Mouse (Mus musculus) adrenal gland, adult 18-20 months (tissue): ENCODE results near the gene Ptger3. TPM values are rescaled to one million over a fixed set of nuclear protein-coding genes. Genes with fewer than 3 reads are reported as not detected.

Experiments used
- DNase-seq, 2 experiments: peaks; one replicate each; pipeline ENCODE4 v3.0.0; 2021 to 2022; ENCODE audit warnings: low spot score in 2 of 2
- long read RNA-seq, 2 experiments: library from polyadenylated mRNA; stranded (forward); transcript quantifications; one replicate each; pipeline ENCODE4 v2.0.0; 2021
- total RNA-seq, 2 experiments: library from RNA; stranded (reverse); gene quantifications; 1 replicate in 1 of 2; 2 replicates in 1 of 2; pipeline ENCODE4 v1.2.3; 2021

Ptger3 gene
- 10 to 100 TPM; 15.0 to 53.2 TPM for total RNA-seq
- long read RNA-seq, experiment 1, transcript Ptger3-202 (4 exons, 2,097 nt) = major isoform, 43 of 58 reads
- long read RNA-seq, experiment 1, transcript Ptger3-201 (3 exons, 3,148 nt) = minor isoform, 10 of 58 reads
- long read RNA-seq, experiment 1, partial matches to known transcripts = 0 of 58 reads
- long read RNA-seq, experiment 1, other reads (novel, unspliced or antisense) = 1 of 58 reads
- long read RNA-seq, experiment 2, transcript Ptger3-201 (3 exons, 3,148 nt) = minor isoform, 11 of 55 reads
- long read RNA-seq, experiment 2, transcript Ptger3-202 (4 exons, 2,097 nt) = major isoform, 35 of 55 reads
- long read RNA-seq, experiment 2, transcript Ptger3-203 (2 exons, 3,577 nt) = minor isoform, 5 of 55 reads
- long read RNA-seq, experiment 2, partial matches to known transcripts = 1 of 55 reads
- long read RNA-seq, experiment 2, other reads (novel, unspliced or antisense) = 3 of 55 reads

- peak in 1 of 2 experiments; percentile 26 for DNase-seq
These were observed at the start of gene Ptger3 for GRCm38 (mm10) chr3:157566725-157567565. TSS of gene Ptger3 (plus strand) at chr3:157566892.

GRCm38 (mm10) chr3:157517992-157518391, 48.7 kb upstream of the Ptger3 start:
- DNase-seq = no peak

DNA sequence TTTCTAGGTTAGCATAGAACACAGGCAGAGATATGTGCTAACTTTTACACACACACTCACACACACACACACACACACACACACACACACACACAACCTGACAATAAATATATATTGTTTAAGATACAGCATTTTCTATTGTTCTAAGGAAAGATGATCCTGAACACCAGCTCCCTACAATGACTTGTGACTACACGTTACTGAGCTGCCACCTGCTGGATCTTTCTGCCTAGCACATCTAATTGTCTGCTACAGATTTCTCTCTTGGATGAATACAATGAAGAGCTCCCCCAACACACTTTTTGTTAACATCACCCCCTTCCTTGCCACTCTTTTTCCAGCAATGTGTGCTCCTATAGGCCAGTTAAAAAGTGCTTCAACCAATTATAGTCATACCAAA, 46.3 kb upstream of the Ptger3 start:
- DNase-seq = peak in 1 of 2 experiments; percentile 10

DNA sequence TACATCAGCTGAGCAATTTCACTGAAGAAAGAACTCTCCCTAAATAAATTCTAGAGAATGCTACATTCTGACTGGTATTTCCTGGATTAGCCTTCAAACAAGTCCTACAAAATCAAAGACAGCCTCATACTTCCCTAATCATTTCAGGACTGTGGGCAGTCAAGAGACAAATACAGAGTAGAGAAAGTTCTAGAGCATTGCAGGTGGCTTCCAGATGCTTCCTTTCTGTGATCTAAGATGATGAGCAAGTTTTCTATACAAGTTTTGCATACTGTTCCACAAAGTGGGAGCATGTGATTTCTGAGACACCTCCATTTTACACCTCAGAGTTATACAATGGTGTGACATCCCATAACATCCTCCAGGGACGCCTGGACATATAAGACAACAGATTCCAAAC, 42.9 kb upstream of the Ptger3 start:
- no peak for DNase-seq

DNA sequence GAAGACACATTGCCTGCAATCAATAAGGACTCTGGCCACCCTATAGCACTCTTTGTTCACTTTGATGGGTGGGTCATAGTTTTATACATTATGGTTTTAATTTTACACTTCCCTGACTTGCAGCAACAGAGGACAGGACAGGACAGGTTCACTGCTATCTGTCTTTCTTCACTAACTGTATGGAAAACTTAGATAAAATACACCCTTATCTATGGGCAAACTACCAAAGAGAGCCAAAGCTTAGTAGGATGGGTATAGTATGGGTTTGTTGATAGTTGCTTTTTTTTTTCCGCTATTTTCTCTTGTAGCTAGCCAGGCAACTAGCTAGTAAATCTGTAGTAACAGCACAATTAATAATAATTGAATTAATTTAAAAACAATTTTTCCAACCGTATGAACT, 35.1 kb upstream of the Ptger3 start:
- DNase-seq = no peak

DNA sequence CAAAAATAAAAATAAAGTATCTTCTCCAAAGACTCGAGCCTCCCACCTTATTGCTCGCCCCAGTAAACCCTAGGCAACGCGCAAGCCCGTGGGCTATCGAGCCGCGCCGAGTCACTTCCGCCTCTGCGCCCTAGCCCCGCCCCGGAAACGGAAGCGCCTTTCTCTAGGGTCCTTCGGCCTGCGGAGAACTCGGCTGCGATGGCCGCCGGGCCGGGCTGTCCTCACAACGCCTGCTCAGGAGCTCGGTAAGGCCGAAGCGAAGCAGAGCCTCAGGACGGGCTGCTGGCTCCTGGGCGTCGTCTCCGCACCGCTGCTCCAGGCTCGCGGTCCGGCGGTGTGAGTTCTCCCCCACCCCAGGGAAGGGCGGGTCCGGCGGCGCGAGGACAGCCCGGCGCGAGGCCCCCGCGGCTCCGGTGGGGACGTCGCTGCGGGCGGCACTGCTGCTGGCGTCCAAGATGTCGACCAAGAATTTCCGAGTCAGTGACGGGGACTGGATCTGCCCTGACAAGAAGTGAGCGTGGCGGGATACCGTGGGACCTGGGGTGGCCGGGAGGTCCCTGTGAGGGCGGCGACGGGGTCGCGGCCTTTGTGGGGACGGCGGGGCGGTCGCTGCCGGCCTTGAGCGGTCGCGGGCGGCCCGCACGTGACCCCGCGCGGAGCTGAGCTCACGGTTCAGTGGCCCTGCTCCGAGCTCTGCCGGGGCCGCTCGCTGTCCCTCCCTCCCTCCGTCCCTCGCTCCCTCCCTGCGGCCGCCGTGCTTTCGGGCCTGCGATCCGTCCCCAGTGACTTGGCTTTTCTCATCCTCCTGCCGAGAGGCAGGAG, 32.5 kb upstream of the Ptger3 start, which contains the start of gene Zranb2:
TSS of gene Zranb2 (plus strand) at position 197 of the 822 bp plus-strand sequence.
- peak; percentile 93 to 96 for DNase-seq

DNA sequence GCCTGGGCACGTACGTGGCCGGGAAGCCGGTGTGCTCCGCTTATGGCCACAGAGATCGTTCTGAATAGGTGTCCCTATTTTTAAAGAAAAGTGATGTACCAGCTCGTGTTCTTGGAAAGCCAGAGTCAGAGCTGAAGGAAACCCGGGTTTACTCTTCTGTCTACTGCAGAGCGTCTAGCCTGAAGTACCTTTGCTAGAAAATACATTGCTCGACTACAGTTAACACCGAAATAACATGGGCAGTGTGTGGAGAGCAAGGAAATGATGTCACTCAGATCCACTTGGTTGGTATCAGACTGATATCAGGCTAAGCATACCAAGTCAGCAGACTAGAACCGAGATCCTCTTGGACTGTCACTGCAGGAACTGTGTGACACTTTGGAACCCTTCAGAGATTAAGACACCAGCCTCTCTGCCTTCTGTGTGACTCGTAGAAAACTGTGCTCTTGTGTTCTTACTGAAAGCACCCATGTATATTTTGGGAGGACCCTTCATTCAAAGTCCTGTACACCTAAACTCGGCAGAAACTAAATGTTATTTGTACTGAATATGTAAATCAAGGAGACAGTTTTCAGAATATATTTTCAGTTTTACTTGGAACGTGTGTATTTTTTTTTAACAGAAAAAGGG, 31.8 kb upstream of the Ptger3 start:
- no peak for DNase-seq

- no peak for DNase-seq
These were observed 17.4 kb upstream of the Ptger3 start for GRCm38 (mm10) chr3:157549323-157549722.

- no peak for DNase-seq
These were observed 16.7 kb upstream of the Ptger3 start for GRCm38 (mm10) chr3:157549758-157550600.

DNA sequence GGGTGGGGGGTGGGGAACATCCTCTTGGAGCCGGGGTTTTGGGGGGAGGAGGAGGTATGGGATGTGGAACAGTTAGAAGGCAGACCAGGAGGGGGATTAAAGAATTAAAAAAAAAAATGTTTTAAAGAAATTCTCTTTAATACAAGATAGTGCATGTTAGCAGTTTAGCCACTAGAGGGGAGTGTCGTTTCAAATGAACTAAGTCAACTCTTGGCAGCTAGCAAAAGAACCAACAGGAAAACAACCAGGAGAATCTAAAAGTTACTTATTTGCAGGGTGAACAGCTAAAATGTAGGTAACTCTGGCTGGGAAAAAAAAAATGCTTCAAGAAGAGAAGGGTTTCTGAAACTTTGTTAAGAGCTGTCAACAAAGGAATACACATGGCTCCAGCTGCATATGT, 1.5 kb upstream of the Ptger3 start:
- DNase-seq = no peak

DNA sequence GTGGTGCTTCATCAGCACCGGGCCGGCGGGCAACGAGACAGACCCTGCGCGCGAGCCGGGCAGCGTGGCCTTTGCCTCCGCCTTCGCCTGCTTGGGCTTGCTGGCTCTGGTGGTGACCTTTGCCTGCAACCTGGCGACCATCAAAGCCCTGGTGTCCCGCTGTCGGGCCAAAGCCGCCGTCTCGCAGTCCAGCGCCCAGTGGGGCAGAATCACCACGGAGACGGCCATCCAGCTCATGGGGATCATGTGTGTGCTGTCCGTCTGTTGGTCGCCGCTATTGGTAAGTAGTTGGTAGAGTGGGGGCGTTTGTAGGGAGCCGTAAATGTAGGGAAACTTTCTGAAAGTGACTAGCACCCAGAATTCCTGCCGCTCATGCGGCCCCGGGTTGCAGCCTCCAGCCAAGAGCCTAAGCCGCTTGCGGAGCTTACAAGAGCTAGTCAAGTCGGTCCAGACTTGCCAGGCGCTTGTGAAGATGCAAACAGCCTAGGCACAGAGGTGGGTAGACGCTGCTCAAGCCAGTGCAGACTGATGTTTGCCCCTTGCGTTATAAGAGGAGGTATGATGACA, 957 bp downstream of the Ptger3 start:
- no peak for DNase-seq

DNA sequence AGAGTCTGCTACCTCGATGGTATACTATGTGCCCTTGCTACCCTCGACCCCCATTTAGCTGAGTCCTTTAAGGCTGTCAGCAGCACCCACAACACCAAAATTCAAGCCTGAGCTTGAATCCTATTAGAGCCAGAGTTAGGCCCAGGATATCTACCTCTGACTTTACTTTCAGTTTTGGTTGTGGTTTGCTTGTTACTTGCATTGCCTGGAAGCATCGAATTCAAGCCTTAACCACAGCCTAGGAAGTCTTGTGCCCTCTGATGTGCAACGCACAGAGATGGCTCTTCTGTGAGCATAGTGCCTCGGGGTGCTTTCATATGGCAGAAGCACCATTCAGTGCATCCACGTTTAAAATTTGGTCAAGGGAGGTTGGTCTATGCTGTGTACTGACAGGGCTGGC, 5.3 kb downstream of the Ptger3 start:
- DNase-seq = no peak

GRCm38 (mm10) chr3:157575441-157576342, 9.0 kb downstream of the Ptger3 start:
- DNase-seq = no peak

- no peak for DNase-seq
These were observed 9.6 kb downstream of the Ptger3 start for GRCm38 (mm10) chr3:157576343-157576722.

- DNase-seq = no peak
These were observed 10.2 kb downstream of the Ptger3 start for GRCm38 (mm10) chr3:157576862-157577261.

- no peak for DNase-seq
These were observed 11.9 kb downstream of the Ptger3 start for GRCm38 (mm10) chr3:157578469-157579170.

GRCm38 (mm10) chr3:157579376-157579775, 12.7 kb downstream of the Ptger3 start:
- no peak for DNase-seq

GRCm38 (mm10) chr3:157580299-157580698, 13.6 kb downstream of the Ptger3 start:
- DNase-seq = no peak
